Mouse (Mus musculus) heart, postnatal 0 days (tissue): Measurements from ENCODE around the gene Hrk.

ENCODE experiments used
- CTCF ChIP-seq: IDR thresholded peaks from 2 replicates; pipeline ENCODE4 v1.5.1; 2016; ENCODE audit warnings: antibody characterized with exemption, control low read depth, low read depth
- EP300 ChIP-seq: IDR thresholded peaks from 2 replicates; pipeline ENCODE4 v1.6.1; 2016; ENCODE audit warnings: antibody characterized with exemption, low read depth

DNA sequence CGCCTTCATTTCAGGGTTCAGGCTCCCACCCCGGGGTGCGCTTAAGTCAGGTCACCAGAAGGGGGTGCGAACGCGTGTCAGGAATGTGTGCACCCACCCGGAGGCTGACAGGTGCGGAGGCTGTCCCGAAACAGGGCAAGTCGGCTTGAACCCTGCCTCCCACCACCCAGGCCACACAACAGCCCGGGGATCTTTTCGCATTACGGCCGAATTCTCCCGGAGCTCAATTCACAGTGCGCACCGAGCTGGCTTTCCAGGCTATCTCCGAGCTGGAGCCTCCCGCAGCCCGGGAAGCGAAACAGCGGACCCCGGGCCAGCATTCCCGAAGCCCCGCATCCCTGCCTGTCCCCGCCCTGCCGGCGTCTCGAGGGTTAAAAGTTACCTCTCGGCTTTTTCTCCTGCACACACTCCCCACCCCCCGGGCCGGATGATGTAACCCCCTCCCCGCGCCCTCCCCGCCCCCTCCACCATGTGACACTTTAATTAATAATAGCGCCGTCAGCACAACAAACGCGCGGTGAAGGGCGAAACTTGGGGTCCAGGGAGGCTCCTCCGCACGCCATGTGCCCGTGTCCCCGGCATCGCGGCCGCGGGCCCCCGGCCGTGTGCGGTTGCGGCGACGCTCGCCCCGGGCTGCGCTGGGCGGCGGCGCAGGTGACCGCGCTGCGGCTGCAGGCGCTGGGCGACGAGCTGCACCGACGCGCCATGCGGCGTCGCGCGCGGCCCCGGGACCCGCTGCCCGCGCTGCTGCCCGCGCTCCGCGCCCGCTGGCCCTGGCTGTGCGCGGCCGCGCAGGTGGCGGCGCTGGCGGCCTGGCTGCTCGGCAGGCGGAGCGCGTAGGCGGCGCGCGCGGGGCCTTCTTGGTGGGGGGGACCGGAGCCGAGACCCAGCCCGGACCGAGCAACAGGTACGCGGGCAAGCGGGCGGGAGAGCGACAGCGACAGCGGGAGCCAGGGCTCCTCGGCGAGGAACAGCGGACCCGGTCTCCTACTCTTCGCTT lies 5.1 kb downstream of the Hrk start:
- TF ChIP-seq CTCF, result no peak
- TF ChIP-seq EP300, result no peak
